Mouse (Mus musculus) lung, adult 2 months (tissue): ENCODE data around the gene Lrrc25. TPM values are rescaled to one million over a fixed set of nuclear protein-coding genes. Genes with fewer than 3 reads are reported as not detected.
A peak's percentile ranks its signal among the peaks of the same experiment; 100 is the strongest.

Experiments
- DNase-seq: peaks from one replicate; pipeline ENCODE4 v3.0.0; 2022
- H3K4me1 ChIP-seq: fragments of 200-500 bp; 2 replicates; pipeline ENCODE4 v1.6.1; 2011; ENCODE audit warnings: low read length; ENCODE audit not compliant: control insufficient read depth, insufficient read depth
- H3K4me3 ChIP-seq: fragments of 200-500 bp; replicated peaks from 2 replicates; pipeline ENCODE3; 2011; ENCODE audit warnings: low read depth, mild to moderate bottlenecking, control low read depth, low read length; ENCODE audit errors: extremely low read depth
- CTCF ChIP-seq: fragments of 200-500 bp; IDR thresholded peaks from 2 replicates; pipeline ENCODE4 v1.5.1; 2011; ENCODE audit warnings: mild to moderate bottlenecking, low read length, control low read depth; ENCODE audit not compliant: insufficient read depth
- POLR2A ChIP-seq: fragments of 200-500 bp; IDR thresholded peaks from 2 replicates; pipeline ENCODE4 v1.6.1; 2011; ENCODE audit warnings: low read depth, mild to moderate bottlenecking, control low read depth, low read length, borderline replicate concordance; ENCODE audit errors: extremely low read depth
- WGBS: fragments of 180-500 bp; shearing (Covaris S2); methylation state at CpG from one replicate; pipeline ENCODE4 v1.1.7; 2018; 5-methylcytosine and 5-hydroxymethylcytosine counted together
- polyA plus RNA-seq: library from polyadenylated mRNA; depleted of rRNA; stranded (reverse); fragments of >200 nt; gene quantifications from 2 replicates; pipeline ENCODE4 v1.2.3, GENCODE M21; 2012

The Lrrc25 gene
- polyA plus RNA-seq, 1 experiment, result 10.4 TPM

DNA sequence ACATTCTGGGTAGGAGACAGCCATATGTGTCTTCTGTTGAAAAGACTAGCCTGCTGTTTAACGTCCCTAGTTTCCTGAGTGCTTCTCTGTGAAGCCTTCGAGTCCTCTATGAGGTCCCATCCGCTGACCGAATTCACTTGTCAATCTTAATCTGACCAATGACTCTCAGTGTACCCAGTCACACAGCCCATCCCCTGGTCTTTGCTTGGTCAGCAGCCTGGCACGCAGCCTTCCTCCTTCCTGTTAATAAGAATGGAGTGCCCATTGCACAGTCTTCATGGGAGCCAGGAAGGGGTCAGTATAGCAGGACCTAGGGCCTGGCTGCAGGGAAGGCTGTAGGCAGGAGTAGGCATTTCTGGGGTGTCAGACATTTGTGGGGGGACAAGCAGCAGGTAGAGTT, 1.5 kb upstream of the Lrrc25 start:
- peaks cover 7% of the 10 kb centered on the region for H3K4me1 ChIP-seq
- TF ChIP-seq POLR2A, result no peak
- TF ChIP-seq CTCF, result no peak
- WGBS, result 43% methylated on average over 5 of the region's 5 CpGs
- no peak for DNase-seq
- H3K4me3 ChIP-seq, result no peak overlapping the region

DNA sequence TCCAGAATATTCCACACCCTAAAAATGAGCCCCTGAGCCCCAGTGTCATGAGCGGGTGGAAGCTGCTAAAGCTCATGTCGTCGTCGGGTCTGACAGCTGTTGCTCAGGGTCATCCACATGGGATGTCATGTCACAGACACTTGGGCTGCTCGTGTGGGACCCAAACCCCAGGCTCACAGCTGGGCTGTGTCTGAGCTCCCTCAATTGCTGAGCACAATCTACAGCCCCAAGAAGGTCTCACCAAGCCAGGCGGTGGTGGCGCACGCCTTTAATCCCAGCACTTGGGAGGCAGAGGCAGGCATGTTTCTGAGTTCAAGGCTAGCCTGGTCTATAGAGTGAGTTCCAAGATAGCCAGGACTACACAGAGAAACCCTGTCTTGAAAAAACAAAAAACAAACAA, 674 bp upstream of the Lrrc25 start:
- WGBS, result 77% methylated on average over 8 of the region's 8 CpGs
- no peak for DNase-seq
- TF ChIP-seq CTCF (no peak), POLR2A (no peak)
- Histone ChIP-seq H3K4me1 (peaks cover 7% of the 10 kb centered on the region), H3K4me3 (no peak overlapping the region)

- no peak for DNase-seq
- peak overlapping the region; percentile 25 for H3K4me3 ChIP-seq
- peaks cover 1% of the 10 kb centered on the region; the same call in 1 of the 2 replicates for H3K4me1 ChIP-seq
- 39% methylated on average over 11 of the region's 11 CpGs for WGBS
- no peak for TF ChIP-seq CTCF
- TF ChIP-seq POLR2A, result no peak
Observed at GRCm38 (mm10) chr8:70616645-70617044, 690 bp downstream of the Lrrc25 start.

- Histone ChIP-seq H3K4me3 (peak overlapping the region; percentile 16), H3K4me1 (no peaks in the 10 kb centered on the region)
- WGBS, result 76% methylated on average over 11 of the region's 11 CpGs
- TF ChIP-seq CTCF (no peak), POLR2A (no peak)
- DNase-seq, result no peak
Observed at GRCm38 (mm10) chr8:70617985-70618384, 2.0 kb downstream of the Lrrc25 start.

- 24% methylated on average over 9 of the region's 9 CpGs for WGBS
- TF ChIP-seq CTCF (no peak), POLR2A (no peak)
- DNase-seq, result no peak
Observed at GRCm38 (mm10) chr8:70618888-70619334, 3.0 kb downstream of the Lrrc25 start.

DNA sequence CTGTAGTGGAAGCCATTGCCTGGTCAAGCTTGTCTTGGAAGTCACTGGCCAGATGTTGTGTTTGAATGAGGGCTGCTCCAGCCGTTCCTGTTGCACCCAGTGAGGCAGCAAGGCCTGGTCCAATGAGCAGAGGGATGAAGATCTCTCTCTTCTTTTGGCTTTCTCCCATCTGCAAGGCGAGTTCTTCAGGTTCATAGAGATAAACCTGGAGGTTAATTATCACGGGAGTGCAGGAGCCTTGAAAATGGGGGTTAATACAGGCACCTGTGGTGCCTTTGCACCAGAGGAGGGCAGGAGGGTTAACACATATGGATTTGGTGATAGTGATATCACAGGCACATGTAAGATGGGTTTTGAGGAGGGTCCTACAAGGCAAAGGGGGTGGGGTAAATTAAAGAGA, 6.3 kb downstream of the Lrrc25 start:
- DNase-seq, result no peak
- no peaks in the 10 kb centered on the region for H3K4me1 ChIP-seq
- 57% methylated on average over 3 of the region's 3 CpGs for WGBS
- no peak overlapping the region for H3K4me3 ChIP-seq
- no peak for TF ChIP-seq CTCF

More at GRCm38 (mm10) chr8:70618888-70619334, 3.0 kb downstream of the Lrrc25 start:
- Histone ChIP-seq H3K4me1 (no peaks in the 10 kb centered on the region), H3K4me3 (no peak overlapping the region)

- Histone ChIP-seq H3K4me3 (no peak overlapping the region), H3K4me1 (peaks cover 2% of the 10 kb centered on the region)
- no peak for DNase-seq
- 5% methylated on average over 5 of the region's 5 CpGs for WGBS
- TF ChIP-seq CTCF, result peak; percentile 64
- TF ChIP-seq POLR2A, result no peak
Observed at GRCm38 (mm10) chr8:70625104-70625503, 9.1 kb downstream of the Lrrc25 start.

DNA sequence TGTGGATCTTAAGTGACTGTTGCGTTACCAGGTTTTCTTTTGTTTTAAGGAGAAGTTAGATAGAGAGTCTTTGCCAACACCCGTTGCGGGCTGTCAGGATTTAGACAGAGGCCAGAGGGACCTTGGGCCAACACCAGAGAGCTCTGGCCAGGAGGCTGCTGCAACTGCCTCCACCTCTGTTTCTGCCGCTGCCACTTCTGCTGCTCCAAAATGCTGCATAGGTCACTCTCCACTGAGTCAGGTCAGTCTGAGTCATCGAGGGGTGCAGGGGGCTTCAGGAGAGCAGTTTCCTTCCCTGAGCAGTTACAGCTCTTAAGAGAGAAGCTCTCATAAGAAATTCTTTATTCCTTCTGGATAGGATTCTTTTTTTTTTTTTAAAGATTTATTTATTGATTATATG, 11.1 kb downstream of the Lrrc25 start:
- DNase-seq, result no peak
- H3K4me3 ChIP-seq, result no peak overlapping the region
- TF ChIP-seq CTCF (no peak), POLR2A (no peak)
- peaks cover 5% of the 10 kb centered on the region for H3K4me1 ChIP-seq
- WGBS, result 70% methylated on average over 5 of the region's 5 CpGs

DNA sequence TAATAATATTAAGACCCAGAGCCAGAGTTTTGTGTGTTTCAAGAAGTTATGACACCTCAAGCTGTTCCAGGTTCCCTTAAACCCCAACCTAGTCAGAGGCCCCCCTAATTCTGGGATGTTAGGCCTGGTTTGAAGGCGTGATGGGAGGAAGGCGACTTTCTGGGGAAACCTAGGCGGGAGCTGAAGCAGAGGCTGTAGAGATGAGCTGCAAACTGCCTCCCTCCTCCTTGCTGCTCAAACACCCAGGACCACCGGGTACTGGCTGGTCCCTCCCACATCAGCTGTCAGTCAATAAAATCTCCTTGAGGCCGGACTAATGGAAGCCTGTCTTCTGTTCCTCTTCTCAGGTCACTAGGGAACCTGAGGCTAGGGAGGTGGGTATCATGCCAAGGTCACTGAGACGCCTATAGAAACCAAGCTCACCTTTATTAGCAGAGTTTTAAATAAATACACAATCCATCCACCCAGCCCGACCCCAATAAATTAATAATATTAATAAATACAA, 13.1 kb downstream of the Lrrc25 start:
- DNase-seq, result no peak
- Histone ChIP-seq H3K4me3 (no peak overlapping the region), H3K4me1 (peaks cover 7% of the 10 kb centered on the region)
- 57% methylated on average over 7 of the region's 7 CpGs for WGBS
- TF ChIP-seq POLR2A (no peak), CTCF (no peak)

- WGBS, result 2% methylated on average over 60 of the region's 60 CpGs
- Histone ChIP-seq H3K4me3 (peak overlapping the region; percentile 66), H3K4me1 (peaks cover 12% of the 10 kb centered on the region)
- peak; percentile 90 for DNase-seq
- TF ChIP-seq CTCF (peak; percentile 90), POLR2A (peak; percentile 28; the same call in 1 of the 2 replicates)
Observed at GRCm38 (mm10) chr8:70629574-70630531, 13.9 kb downstream of the Lrrc25 start.
